Mouse (Mus musculus) hindbrain, embryonic 12.5 days (tissue): ENCODE results near the gene Gm3646. TPM values are rescaled to one million over a fixed set of nuclear protein-coding genes. Genes with fewer than 3 reads are reported as not detected.
A peak's percentile ranks its signal among the peaks of the same experiment; 100 is the strongest.

Experiments used
- ATAC-seq: fragments of 200-750 bp; cut with Nextera tagmentation; 2 replicates; pipeline ENCODE4 v1.8.0; 2017; ENCODE audit warnings: moderate TSS enrichment; ENCODE audit not compliant: low FRiP score
- H3K27ac ChIP-seq: fragments of 300-500 bp; sonication (generic); 2 replicates; pipeline ENCODE4 v1.5.1; 2016; ENCODE audit warnings: mild to moderate bottlenecking
- H3K27me3 ChIP-seq: fragments of 300-500 bp; sonication (generic); 2 replicates; pipeline ENCODE4 v1.6.1; 2016; ENCODE audit warnings: mild to moderate bottlenecking
- H3K36me3 ChIP-seq: fragments of 300-500 bp; sonication (generic); 2 replicates; pipeline ENCODE4 v1.6.1; 2016; ENCODE audit warnings: mild to moderate bottlenecking
- H3K4me1 ChIP-seq: fragments of 300-500 bp; sonication (generic); 2 replicates; pipeline ENCODE4 v1.6.1; 2016
- H3K4me2 ChIP-seq: fragments of 300-500 bp; sonication (generic); replicated peaks from 2 replicates; pipeline ENCODE4 v1.6.1; 2016; ENCODE audit warnings: mild to moderate bottlenecking
- H3K4me3 ChIP-seq: fragments of 300-500 bp; sonication (generic); 2 replicates; pipeline ENCODE4 v1.5.1; 2016; ENCODE audit warnings: mild to moderate bottlenecking
- H3K9ac ChIP-seq: fragments of 300-500 bp; sonication (generic); 2 replicates; pipeline ENCODE4 v1.6.1; 2016; ENCODE audit warnings: mild to moderate bottlenecking, moderate library complexity
- H3K9me3 ChIP-seq: fragments of 300-500 bp; sonication (generic); replicated peaks from 2 replicates; pipeline ENCODE4 v1.6.1; 2016; ENCODE audit warnings: mild to moderate bottlenecking
- WGBS: fragments of 180-500 bp; shearing (Covaris S2); methylation state at CpG from one replicate; pipeline ENCODE4 v1.1.7; 2016; 5-methylcytosine and 5-hydroxymethylcytosine counted together
- polyA plus RNA-seq: library from polyadenylated mRNA; unstranded; fragments of >200 nt; fragmentation: Nextera tagmentation; extraction: Ambion mirVana; gene quantifications from 2 replicates; pipeline ENCODE4 v1.2.1, GENCODE M21; 2016

The Gm3646 gene
- polyA plus RNA-seq, 1 experiment from 2014 or later, result not detected

GRCm38 (mm10) chr1:39773991-39774729, 31.0 kb downstream of the Gm3646 start:
- H3K27me3 ChIP-seq, result no peaks in the 10 kb centered on the region
- H3K4me1 ChIP-seq, result peaks cover 21% of the 10 kb centered on the region
- no peak for ATAC-seq
- no peaks in the 10 kb centered on the region for H3K9me3 ChIP-seq
- no peak overlapping the region for H3K9ac ChIP-seq
- H3K27ac ChIP-seq, result no peak overlapping the region
- H3K4me2 ChIP-seq, result no peak overlapping the region
- no peaks in the 10 kb centered on the region for H3K36me3 ChIP-seq
- H3K4me3 ChIP-seq, result no peak overlapping the region
- 72% methylated on average over 14 of the region's 14 CpGs for WGBS

- 66% methylated on average over 5 of the region's 5 CpGs for WGBS
- Histone ChIP-seq H3K4me2 (no peak overlapping the region), H3K9ac (no peak overlapping the region), H3K27ac (no peak overlapping the region), H3K4me3 (no peak overlapping the region), H3K9me3 (no peaks in the 10 kb centered on the region), H3K4me1 (peaks cover 21% of the 10 kb centered on the region), H3K27me3 (no peaks in the 10 kb centered on the region), H3K36me3 (no peaks in the 10 kb centered on the region)
- ATAC-seq, result no peak
Measured at GRCm38 (mm10) chr1:39773551-39773950, 31.6 kb downstream of the Gm3646 start.

- Histone ChIP-seq H3K4me2 (no peak overlapping the region), H3K27ac (peak overlapping the region; percentile 25; the same call in 1 of the 2 replicates), H3K4me1 (peaks cover 21% of the 10 kb centered on the region), H3K9ac (no peak overlapping the region), H3K9me3 (peaks cover 5% of the 10 kb centered on the region; the same call in 1 of the 2 replicates), H3K27me3 (no peaks in the 10 kb centered on the region), H3K4me3 (no peak overlapping the region), H3K36me3 (no peaks in the 10 kb centered on the region)
- peak; percentile 58; the same call in 1 of the 2 replicates for ATAC-seq
- WGBS, result 12% methylated on average over 3 of the region's 3 CpGs
Measured at GRCm38 (mm10) chr1:39772401-39773095, 32.6 kb downstream of the Gm3646 start.

GRCm38 (mm10) chr1:39770436-39770835, 34.7 kb downstream of the Gm3646 start:
- Histone ChIP-seq H3K27ac (no peak overlapping the region), H3K9ac (no peak overlapping the region), H3K9me3 (peaks cover 5% of the 10 kb centered on the region; the same call in 1 of the 2 replicates), H3K4me3 (no peak overlapping the region), H3K27me3 (no peaks in the 10 kb centered on the region), H3K4me2 (no peak overlapping the region), H3K36me3 (no peaks in the 10 kb centered on the region), H3K4me1 (peaks cover 21% of the 10 kb centered on the region)
- no peak for ATAC-seq
- WGBS, result 84% methylated on average over 5 of the region's 5 CpGs

- Histone ChIP-seq H3K27ac (no peak overlapping the region), H3K4me1 (peaks cover 11% of the 10 kb centered on the region), H3K36me3 (no peaks in the 10 kb centered on the region), H3K4me3 (no peak overlapping the region), H3K9me3 (peaks cover 5% of the 10 kb centered on the region; the same call in 1 of the 2 replicates), H3K27me3 (0 out of 2 replicates have a peak, but pooled peaks cover 3% of the 10 kb centered on the region), H3K9ac (no peak overlapping the region), H3K4me2 (no peak overlapping the region)
- WGBS, result 82% methylated on average over 3 of the region's 3 CpGs
- no peak for ATAC-seq
Measured at GRCm38 (mm10) chr1:39768017-39768416, 37.1 kb downstream of the Gm3646 start.

GRCm38 (mm10) chr1:39765854-39766493, 39.2 kb downstream of the Gm3646 start:
- WGBS, result 87% methylated on average over 7 of the region's 7 CpGs
- Histone ChIP-seq H3K4me3 (no peak overlapping the region), H3K9me3 (peaks cover 5% of the 10 kb centered on the region; the same call in 1 of the 2 replicates), H3K9ac (no peak overlapping the region), H3K27ac (no peak overlapping the region), H3K27me3 (peaks cover 9% of the 10 kb centered on the region; the same call in 1 of the 2 replicates), H3K4me1 (peaks cover 16% of the 10 kb centered on the region), H3K4me2 (no peak overlapping the region), H3K36me3 (no peaks in the 10 kb centered on the region)
- no peak for ATAC-seq

- Histone ChIP-seq H3K4me2 (peak overlapping the region; percentile 41), H3K27ac (peak overlapping the region; percentile 57), H3K36me3 (no peaks in the 10 kb centered on the region), H3K4me1 (peaks cover 16% of the 10 kb centered on the region), H3K4me3 (no peak overlapping the region), H3K27me3 (peaks cover 9% of the 10 kb centered on the region; the same call in 1 of the 2 replicates), H3K9me3 (no peaks in the 10 kb centered on the region), H3K9ac (no peak overlapping the region)
- WGBS, result 5% methylated on average over 10 of the region's 10 CpGs
- peak; percentile 67; the same call in 1 of the 2 replicates for ATAC-seq
Measured at GRCm38 (mm10) chr1:39762025-39762370, 43.1 kb downstream of the Gm3646 start.

GRCm38 (mm10) chr1:39761211-39762024, 43.7 kb downstream of the Gm3646 start:
- H3K4me2 ChIP-seq, result peak overlapping the region; percentile 41
- H3K4me1 ChIP-seq, result peaks cover 16% of the 10 kb centered on the region
- 0 out of 2 replicates have a peak overlapping the region, but pooled peaks have one; percentile 6 for H3K4me3 ChIP-seq
- H3K9me3 ChIP-seq, result no peaks in the 10 kb centered on the region
- H3K27ac ChIP-seq, result peak overlapping the region; percentile 57
- 6% methylated on average over 22 of the region's 22 CpGs for WGBS
- peaks cover 9% of the 10 kb centered on the region; the same call in 1 of the 2 replicates for H3K27me3 ChIP-seq
- H3K36me3 ChIP-seq, result no peaks in the 10 kb centered on the region
- no peak overlapping the region for H3K9ac ChIP-seq
- ATAC-seq, result peak; percentile 47

- H3K4me2 ChIP-seq, result no peak overlapping the region
- H3K9me3 ChIP-seq, result no peaks in the 10 kb centered on the region
- no peak overlapping the region for H3K27ac ChIP-seq
- no peaks in the 10 kb centered on the region for H3K36me3 ChIP-seq
- H3K4me1 ChIP-seq, result peaks cover 16% of the 10 kb centered on the region
- no peak for ATAC-seq
- no peak overlapping the region for H3K9ac ChIP-seq
- H3K27me3 ChIP-seq, result peaks cover 9% of the 10 kb centered on the region; the same call in 1 of the 2 replicates
- no peak overlapping the region for H3K4me3 ChIP-seq
- 81% methylated on average over 6 of the region's 6 CpGs for WGBS
Measured at GRCm38 (mm10) chr1:39760181-39760715, 44.9 kb downstream of the Gm3646 start.

GRCm38 (mm10) chr1:39759231-39760175, 45.6 kb downstream of the Gm3646 start:
- H3K4me1 ChIP-seq, result peaks cover 19% of the 10 kb centered on the region
- no peaks in the 10 kb centered on the region for H3K9me3 ChIP-seq
- H3K27me3 ChIP-seq, result peaks cover 9% of the 10 kb centered on the region; the same call in 1 of the 2 replicates
- H3K27ac ChIP-seq, result no peak overlapping the region
- no peak overlapping the region for H3K4me3 ChIP-seq
- ATAC-seq, result no peak
- WGBS, result 63% methylated on average over 9 of the region's 9 CpGs
- no peaks in the 10 kb centered on the region for H3K36me3 ChIP-seq
- H3K9ac ChIP-seq, result no peak overlapping the region
- no peak overlapping the region for H3K4me2 ChIP-seq
